Mouse (Mus musculus): ENCODE data around the gene Tbp. TPM values are rescaled to one million over a fixed set of nuclear protein-coding genes. Genes with fewer than 3 reads are reported as not detected.

Tbp gene
- polyA plus RNA-seq (2014; fragmentation: Illumina TruSeq; extraction: RNeasy Lipid Tissue Mini Kit (QIAGEN cat#74804); ENCODE audit: low read depth, low replicate concordance), result 55.0 TPM

GRCm38 (mm10) chr17:15499656-15500394 is at the start of gene Tbp, which contains the start of gene Psmb1:
TSS of gene Tbp (plus strand) at chr17:15499888.
TSS of gene Psmb1 (minus strand) at chr17:15499751.

GRCm38 (mm10) chr17:15526986-15527810 is 27.5 kb downstream of the Tbp start, which contains the start of gene Pdcd2:
TSS of gene Pdcd2 (minus strand) at chr17:15527301.

GRCm38 (mm10) chr17:15564014-15564927 is 64.6 kb downstream of the Tbp start, which contains the start of gene Prdm9:
TSS of gene Prdm9 (minus strand) at chr17:15564354.

Other genes with a start within 250 kb of the Tbp start
- gene Dll1, start 123.0 kb upstream of the Tbp start, polyA plus RNA-seq (2014; fragmentation: Illumina TruSeq; extraction: RNeasy Lipid Tissue Mini Kit (QIAGEN cat#74804); ENCODE audit: low read depth, low replicate concordance), result 3.6 TPM
- gene Fam120b, start 103.7 kb upstream of the Tbp start, polyA plus RNA-seq (2014; fragmentation: Illumina TruSeq; extraction: RNeasy Lipid Tissue Mini Kit (QIAGEN cat#74804); ENCODE audit: low read depth, low replicate concordance), result 21.7 TPM
- gene Psmb1, start 137 bp upstream of the Tbp start, polyA plus RNA-seq (2014; fragmentation: Illumina TruSeq; extraction: RNeasy Lipid Tissue Mini Kit (QIAGEN cat#74804); ENCODE audit: low read depth, low replicate concordance), result 135 TPM
- 57.9 TPM for gene Pdcd2, start 27.4 kb downstream of the Tbp start, polyA plus RNA-seq (2014; fragmentation: Illumina TruSeq; extraction: RNeasy Lipid Tissue Mini Kit (QIAGEN cat#74804); ENCODE audit: low read depth, low replicate concordance)
- 13.2 TPM for gene Prdm9, start 64.5 kb downstream of the Tbp start, polyA plus RNA-seq (2014; fragmentation: Illumina TruSeq; extraction: RNeasy Lipid Tissue Mini Kit (QIAGEN cat#74804); ENCODE audit: low read depth, low replicate concordance)
- 34.4 TPM for gene Chd1, start 205.1 kb downstream of the Tbp start, polyA plus RNA-seq (2014; fragmentation: Illumina TruSeq; extraction: RNeasy Lipid Tissue Mini Kit (QIAGEN cat#74804); ENCODE audit: low read depth, low replicate concordance)

Data from kidney, adult 10 weeks (tissue).